Mouse (Mus musculus) midbrain, embryonic 15.5 days (tissue): Measurements from ENCODE around the gene Plcb4. TPM values are rescaled to one million over a fixed set of nuclear protein-coding genes. Genes with fewer than 3 reads are reported as not detected.

Source experiments
- ATAC-seq: fragments of 200-750 bp; cut with Nextera tagmentation; replicated peaks from 2 replicates; pipeline ENCODE4 v1.8.0; 2017; ENCODE audit warnings: moderate TSS enrichment
- H3K27ac ChIP-seq: fragments of 300-500 bp; sonication (generic); 2 replicates; pipeline ENCODE4 v1.5.1; 2015; ENCODE audit warnings: mild to moderate bottlenecking, inconsistent platforms
- H3K27me3 ChIP-seq: fragments of 300-500 bp; sonication (generic); replicated peaks from 2 replicates; pipeline ENCODE4 v1.6.1; 2015; ENCODE audit warnings: inconsistent platforms
- H3K36me3 ChIP-seq: fragments of 300-500 bp; sonication (generic); replicated peaks from 2 replicates; pipeline ENCODE4 v1.6.1; 2015; ENCODE audit warnings: inconsistent platforms
- H3K4me1 ChIP-seq: fragments of 300-500 bp; sonication (generic); 2 replicates; pipeline ENCODE4 v1.6.1; 2015; ENCODE audit warnings: inconsistent platforms
- H3K4me2 ChIP-seq: fragments of 300-500 bp; sonication (generic); 2 replicates; pipeline ENCODE4 v1.6.1; 2015; ENCODE audit warnings: inconsistent platforms, mild to moderate bottlenecking, moderate library complexity
- H3K4me3 ChIP-seq: fragments of 300-500 bp; sonication (generic); 2 replicates; pipeline ENCODE4 v1.5.1; 2015; ENCODE audit warnings: mild to moderate bottlenecking, inconsistent platforms
- H3K9ac ChIP-seq: fragments of 300-500 bp; sonication (generic); 2 replicates; pipeline ENCODE4 v1.6.1; 2015; ENCODE audit warnings: mild to moderate bottlenecking, inconsistent platforms
- H3K9me3 ChIP-seq: fragments of 300-500 bp; sonication (generic); 2 replicates; pipeline ENCODE4 v1.6.1; 2016; ENCODE audit warnings: inconsistent platforms
- WGBS: fragments of 180-500 bp; shearing (Covaris S2); methylation state at CpG from one replicate; pipeline ENCODE4 v1.1.7; 2015; ENCODE audit warnings: mixed read lengths; 5-methylcytosine and 5-hydroxymethylcytosine counted together
- polyA plus RNA-seq: library from polyadenylated mRNA; unstranded; fragments of >200 nt; fragmentation: Nextera tagmentation; extraction: Ambion mirVana; gene quantifications from 2 replicates; pipeline ENCODE4 v1.2.1, GENCODE M21; 2015

The Plcb4 gene
- polyA plus RNA-seq, 1 experiment from 2014 or later, result 47.8 TPM

DNA sequence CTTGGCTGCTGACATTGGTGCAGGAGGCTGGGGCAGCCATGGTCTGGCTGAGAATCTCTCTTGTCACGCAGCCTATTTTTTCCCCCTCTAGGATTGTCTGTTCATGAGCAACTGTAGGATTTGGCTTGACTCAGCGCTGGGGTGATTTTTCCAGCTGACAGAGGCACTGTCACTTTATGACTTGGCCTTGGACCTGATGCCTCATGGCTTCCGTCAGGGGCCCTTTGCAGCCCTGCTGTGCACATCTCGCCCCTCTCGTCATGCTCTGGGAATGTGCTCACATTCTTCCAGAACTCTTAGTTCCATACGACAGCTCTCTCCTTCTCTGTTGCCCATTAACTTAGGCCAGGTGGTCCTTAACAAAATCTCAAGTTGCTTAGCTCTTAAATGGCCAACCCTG lies 152.0 kb downstream of the Plcb4 start:
- no peak overlapping the region for H3K4me2 ChIP-seq
- H3K27ac ChIP-seq, result no peak overlapping the region
- H3K9ac ChIP-seq, result no peak overlapping the region
- H3K9me3 ChIP-seq, result no peaks in the 10 kb centered on the region
- H3K36me3 ChIP-seq, result peaks cover 6% of the 10 kb centered on the region; the same call in 1 of the 2 replicates
- no peak overlapping the region for H3K4me3 ChIP-seq
- H3K27me3 ChIP-seq, result no peaks in the 10 kb centered on the region
- no peaks in the 10 kb centered on the region for H3K4me1 ChIP-seq
- 85% methylated on average over 6 of the region's 6 CpGs for WGBS
- ATAC-seq, result no peak

DNA sequence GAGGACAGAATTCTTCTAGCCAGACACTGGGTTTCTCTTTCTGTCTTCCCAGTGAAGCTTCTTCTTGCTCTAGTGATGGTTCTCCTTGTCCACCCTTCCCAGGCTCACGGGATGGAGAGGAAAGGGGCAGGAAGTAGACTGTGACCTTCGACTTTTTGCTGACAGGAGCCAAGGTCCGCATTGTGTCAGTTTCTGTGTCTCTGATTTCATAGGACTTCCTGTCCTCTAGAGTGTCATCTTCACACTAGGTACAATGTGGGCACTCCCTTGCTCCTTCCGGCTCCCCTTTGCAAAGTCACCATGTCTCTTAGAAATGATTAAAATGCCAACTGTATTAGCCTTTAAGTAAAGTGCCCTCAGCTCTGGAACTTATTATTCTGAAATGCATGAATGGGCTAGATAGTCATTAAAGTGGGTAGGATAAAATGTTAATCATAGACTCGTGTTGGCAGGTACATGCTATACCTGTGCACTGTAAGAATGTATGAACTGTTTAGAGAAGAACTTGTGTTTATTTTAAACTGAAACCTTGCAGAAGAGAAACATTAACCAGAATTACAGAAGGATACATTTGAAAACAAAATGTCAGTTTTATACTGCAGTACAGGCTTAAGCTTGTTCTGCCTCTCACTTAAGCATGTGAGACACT lies 152.8 kb downstream of the Plcb4 start:
- H3K4me2 ChIP-seq, result no peak overlapping the region
- H3K4me3 ChIP-seq, result no peak overlapping the region
- no peaks in the 10 kb centered on the region for H3K4me1 ChIP-seq
- no peaks in the 10 kb centered on the region for H3K27me3 ChIP-seq
- H3K9ac ChIP-seq, result no peak overlapping the region
- no peak overlapping the region for H3K27ac ChIP-seq
- no peak for ATAC-seq
- 85% methylated on average over 5 of the region's 5 CpGs for WGBS
- H3K9me3 ChIP-seq, result no peaks in the 10 kb centered on the region
- peaks cover 6% of the 10 kb centered on the region; the same call in 1 of the 2 replicates for H3K36me3 ChIP-seq

DNA sequence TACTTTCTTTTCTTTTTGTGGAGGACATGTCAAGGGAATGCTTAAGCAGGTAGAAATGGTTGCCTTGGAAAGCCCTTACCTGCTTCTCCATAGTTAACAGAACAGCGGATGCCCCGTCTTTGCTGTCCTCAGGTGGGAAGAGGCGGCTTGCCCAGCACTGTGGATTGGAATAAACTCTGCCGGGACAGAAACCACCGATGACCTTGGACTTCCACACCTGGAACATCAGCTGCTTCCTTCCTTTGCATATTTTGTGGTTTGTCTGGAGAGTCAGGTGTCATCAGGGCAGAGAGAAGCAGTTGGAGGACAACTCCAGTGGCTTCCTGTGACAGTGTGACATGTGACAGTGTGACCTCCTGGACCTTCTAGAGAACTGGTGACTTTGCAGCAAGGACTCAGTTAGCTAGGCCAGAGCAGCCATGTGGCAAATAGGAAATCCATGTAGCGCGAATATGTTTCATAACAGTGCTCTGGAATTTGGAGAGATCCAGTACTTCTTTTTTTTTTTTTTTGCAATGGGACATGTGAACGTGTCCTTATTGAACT lies 154.0 kb downstream of the Plcb4 start:
- no peak for ATAC-seq
- WGBS, result 93% methylated on average over 8 of the region's 8 CpGs

DNA sequence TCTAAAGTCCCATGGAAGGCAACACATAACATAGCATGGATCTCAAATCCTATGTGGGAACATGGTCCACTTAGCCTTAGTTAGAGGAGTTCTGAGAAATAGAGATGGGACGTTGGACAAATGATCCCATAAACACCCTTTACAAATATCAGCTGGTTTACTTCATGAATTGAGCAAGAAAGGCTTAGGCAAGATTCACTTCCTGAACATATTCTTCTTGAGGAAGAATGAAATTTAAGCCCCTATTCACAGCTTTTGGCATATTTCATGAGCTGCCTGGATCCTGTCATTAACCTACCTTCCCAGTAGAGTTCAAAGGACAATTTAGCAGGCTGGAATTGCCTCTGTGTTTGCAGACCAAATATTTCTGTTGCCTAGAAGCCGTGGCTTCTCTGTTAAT lies 161.9 kb downstream of the Plcb4 start:
- no peaks in the 10 kb centered on the region for H3K4me1 ChIP-seq
- no peak for ATAC-seq
- H3K36me3 ChIP-seq, result no peaks in the 10 kb centered on the region
- 79% methylated on average over 2 of the region's 2 CpGs for WGBS
- no peak overlapping the region for H3K27ac ChIP-seq
- no peaks in the 10 kb centered on the region for H3K27me3 ChIP-seq
- no peak overlapping the region for H3K4me3 ChIP-seq
- no peaks in the 10 kb centered on the region for H3K9me3 ChIP-seq
- H3K9ac ChIP-seq, result no peak overlapping the region
- no peak overlapping the region for H3K4me2 ChIP-seq

More for the DNA sequence above, 154.0 kb downstream of the Plcb4 start:
- no peak overlapping the region for H3K27ac ChIP-seq
- no peaks in the 10 kb centered on the region for H3K9me3 ChIP-seq
- no peak overlapping the region for H3K9ac ChIP-seq
- no peaks in the 10 kb centered on the region for H3K4me1 ChIP-seq
- no peaks in the 10 kb centered on the region for H3K27me3 ChIP-seq
- H3K4me2 ChIP-seq, result no peak overlapping the region
- H3K4me3 ChIP-seq, result no peak overlapping the region
- H3K36me3 ChIP-seq, result peaks cover 6% of the 10 kb centered on the region; the same call in 1 of the 2 replicates

DNA sequence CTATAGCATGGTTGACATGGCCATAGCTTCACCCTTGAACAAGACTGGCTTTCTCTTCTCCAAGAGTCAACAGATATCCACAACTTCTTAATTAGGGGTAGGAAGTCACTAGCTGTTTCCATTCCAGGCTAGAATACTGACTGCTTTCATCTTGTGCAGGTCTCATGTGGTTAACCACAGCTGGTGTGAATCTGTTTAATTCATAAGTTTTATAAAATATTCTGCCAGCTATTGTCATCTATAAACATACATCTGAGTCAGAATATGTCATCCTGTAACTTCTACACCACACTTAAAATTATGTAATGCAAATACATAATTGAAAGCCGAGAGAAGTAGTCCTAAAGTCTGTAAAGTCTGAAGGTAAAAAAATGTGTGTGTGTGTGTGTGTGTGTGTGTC lies 164.9 kb downstream of the Plcb4 start:
- H3K4me3 ChIP-seq, result no peak overlapping the region
- H3K27ac ChIP-seq, result no peak overlapping the region
- no peak overlapping the region for H3K9ac ChIP-seq
- H3K36me3 ChIP-seq, result no peaks in the 10 kb centered on the region
- H3K9me3 ChIP-seq, result no peaks in the 10 kb centered on the region
- no peak for ATAC-seq
- 89% methylated on average over 1 of the region's 1 CpGs for WGBS
- no peaks in the 10 kb centered on the region for H3K27me3 ChIP-seq
- H3K4me1 ChIP-seq, result no peaks in the 10 kb centered on the region
- no peak overlapping the region for H3K4me2 ChIP-seq

DNA sequence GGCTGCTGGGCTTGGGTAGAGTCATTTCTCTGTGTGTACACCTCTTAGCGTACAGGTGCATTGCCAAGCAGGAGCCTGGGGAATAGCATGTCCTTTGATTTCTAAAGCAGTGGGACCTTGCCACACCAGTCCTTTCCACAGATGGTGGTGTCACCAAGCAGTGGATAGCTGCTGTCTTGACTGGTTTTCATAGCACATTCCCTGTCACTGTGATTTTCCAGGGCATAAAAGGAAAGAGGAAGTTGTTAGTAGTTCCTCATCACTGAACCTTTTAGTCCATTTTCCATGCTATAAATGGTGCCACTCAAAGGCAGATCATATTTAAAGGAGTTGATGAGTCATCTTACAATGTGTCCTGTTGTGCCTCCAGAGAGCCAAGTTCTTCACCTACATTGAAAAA lies 165.9 kb downstream of the Plcb4 start:
- Histone ChIP-seq H3K27ac (no peak overlapping the region), H3K36me3 (no peaks in the 10 kb centered on the region), H3K4me1 (no peaks in the 10 kb centered on the region), H3K4me3 (no peak overlapping the region), H3K9me3 (no peaks in the 10 kb centered on the region), H3K27me3 (no peaks in the 10 kb centered on the region), H3K9ac (no peak overlapping the region), H3K4me2 (no peak overlapping the region)
- WGBS, result 94% methylated on average over 1 of the region's 1 CpGs
- no peak for ATAC-seq

DNA sequence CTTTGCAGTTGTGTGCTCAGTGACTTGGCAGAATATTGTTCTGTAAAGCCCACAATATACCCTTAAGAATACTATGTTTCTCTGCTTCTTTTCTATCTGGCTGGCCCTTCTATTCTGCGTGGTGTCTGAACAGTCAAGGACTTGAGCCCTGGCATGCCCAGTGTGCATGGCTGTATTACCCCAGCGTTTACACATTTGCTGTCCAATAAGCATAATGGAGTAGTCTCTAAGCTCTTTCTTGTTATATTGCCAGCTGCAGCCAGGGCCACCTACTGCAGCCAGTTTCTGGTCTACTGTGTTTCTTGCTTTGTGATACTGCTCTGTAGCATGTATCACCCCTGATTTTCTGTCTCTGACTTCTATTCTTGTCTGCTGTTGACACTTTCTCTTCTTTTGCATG lies 166.8 kb downstream of the Plcb4 start:
- H3K36me3 ChIP-seq, result no peaks in the 10 kb centered on the region
- ATAC-seq, result 0 out of 2 replicates have a peak, but pooled peaks have one; percentile 33
- no peaks in the 10 kb centered on the region for H3K4me1 ChIP-seq
- H3K9me3 ChIP-seq, result no peaks in the 10 kb centered on the region
- H3K9ac ChIP-seq, result no peak overlapping the region
- no peak overlapping the region for H3K4me2 ChIP-seq
- H3K4me3 ChIP-seq, result no peak overlapping the region
- H3K27ac ChIP-seq, result 0 out of 2 replicates have a peak overlapping the region, but pooled peaks have one; percentile 23
- H3K27me3 ChIP-seq, result no peaks in the 10 kb centered on the region
- whole genome bisulfite sequencing, result 80% methylated on average over 2 of the region's 2 CpGs

DNA sequence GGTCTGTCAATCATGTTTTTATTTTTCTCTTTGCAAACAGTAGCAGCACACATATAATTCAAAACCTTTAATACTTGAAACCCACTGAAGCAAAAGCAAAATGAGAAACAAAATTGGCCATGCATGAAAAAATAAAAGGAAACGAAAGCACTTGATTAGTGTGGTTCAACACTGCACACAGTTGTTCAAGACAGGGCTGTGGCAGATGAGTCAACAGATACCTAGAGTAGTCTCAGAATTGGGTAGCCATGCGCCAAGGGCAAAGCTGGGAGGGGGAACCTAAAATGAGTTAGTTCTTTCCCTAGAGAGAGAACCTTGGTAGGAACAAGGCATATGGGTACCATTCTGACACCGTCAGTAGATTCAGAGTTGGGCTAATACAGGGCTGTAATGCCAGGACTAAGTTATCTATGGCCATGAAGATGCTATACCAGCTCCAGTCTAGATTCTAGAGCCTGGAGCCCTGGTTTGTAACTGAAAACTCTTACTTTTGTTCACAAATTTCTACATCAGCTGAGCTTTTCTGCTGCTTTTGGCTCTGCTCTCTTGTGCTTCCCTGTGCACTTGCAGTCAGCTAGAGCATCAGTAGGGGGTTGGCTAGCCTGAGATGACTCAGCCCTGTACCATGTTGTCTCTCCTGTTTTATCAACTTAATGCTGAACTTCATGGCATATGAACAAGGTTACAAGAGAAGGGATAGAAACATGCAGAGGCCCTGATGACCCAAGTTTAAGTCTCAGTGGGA lies 168.0 kb downstream of the Plcb4 start:
- Histone ChIP-seq H3K27ac (no peak overlapping the region), H3K9ac (no peak overlapping the region), H3K9me3 (no peaks in the 10 kb centered on the region), H3K36me3 (no peaks in the 10 kb centered on the region), H3K4me1 (no peaks in the 10 kb centered on the region), H3K4me2 (no peak overlapping the region), H3K27me3 (no peaks in the 10 kb centered on the region), H3K4me3 (no peak overlapping the region)
- 90% methylated on average over 3 of the region's 3 CpGs for WGBS
- no peak for ATAC-seq

DNA sequence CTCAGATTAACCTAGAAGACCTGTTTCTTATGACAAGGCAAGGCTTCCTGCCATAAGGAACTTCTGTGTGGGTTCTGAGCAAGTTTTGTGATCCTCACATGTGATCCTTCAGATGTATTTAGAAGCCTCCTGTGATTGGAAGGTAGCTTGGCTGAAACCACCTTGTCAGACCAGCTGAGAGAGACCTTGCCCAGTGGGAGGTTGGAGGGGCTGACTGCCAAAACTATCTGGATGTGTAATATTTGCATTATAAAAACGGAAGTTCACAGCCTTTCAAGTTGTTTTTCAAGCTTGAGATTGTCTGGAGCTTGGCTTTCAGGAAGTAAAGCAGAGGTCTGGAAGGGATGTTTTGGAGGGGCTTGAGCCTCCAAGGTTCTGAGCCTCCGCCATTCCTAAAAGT lies 169.6 kb downstream of the Plcb4 start:
- Histone ChIP-seq H3K4me1 (no peaks in the 10 kb centered on the region), H3K9me3 (no peaks in the 10 kb centered on the region), H3K9ac (no peak overlapping the region), H3K4me3 (no peak overlapping the region), H3K27ac (no peak overlapping the region), H3K27me3 (no peaks in the 10 kb centered on the region), H3K36me3 (no peaks in the 10 kb centered on the region), H3K4me2 (no peak overlapping the region)
- no peak for ATAC-seq
- WGBS, result 68% methylated on average over 2 of the region's 2 CpGs

DNA sequence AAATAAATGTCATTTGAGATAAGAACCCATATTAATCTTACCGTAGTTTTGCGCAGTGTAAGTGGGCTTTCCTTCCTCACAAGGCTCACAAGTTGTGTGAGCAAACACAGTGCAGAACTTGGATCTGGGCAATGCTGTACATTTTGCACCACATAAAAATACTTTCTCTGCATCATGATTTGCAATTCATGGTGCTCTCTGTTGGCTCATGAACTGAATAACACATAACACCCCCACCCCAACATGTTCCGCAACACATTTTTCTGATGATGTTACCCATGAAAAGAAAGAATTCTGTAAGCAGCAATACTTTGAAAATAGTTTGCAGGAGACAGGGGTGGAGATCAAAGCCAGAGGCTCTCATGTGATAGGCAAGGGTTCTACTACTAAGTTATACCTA lies 174.9 kb downstream of the Plcb4 start:
- H3K4me1 ChIP-seq, result no peaks in the 10 kb centered on the region; the same call in 1 of the 2 replicates
- no peak overlapping the region for H3K9ac ChIP-seq
- ATAC-seq, result no peak
- no peak overlapping the region for H3K4me2 ChIP-seq
- no peak overlapping the region for H3K27ac ChIP-seq
- H3K4me3 ChIP-seq, result no peak overlapping the region
- no peaks in the 10 kb centered on the region for H3K27me3 ChIP-seq
- 94% methylated on average over 3 of the region's 3 CpGs for WGBS
- no peaks in the 10 kb centered on the region for H3K36me3 ChIP-seq
- H3K9me3 ChIP-seq, result no peaks in the 10 kb centered on the region

DNA sequence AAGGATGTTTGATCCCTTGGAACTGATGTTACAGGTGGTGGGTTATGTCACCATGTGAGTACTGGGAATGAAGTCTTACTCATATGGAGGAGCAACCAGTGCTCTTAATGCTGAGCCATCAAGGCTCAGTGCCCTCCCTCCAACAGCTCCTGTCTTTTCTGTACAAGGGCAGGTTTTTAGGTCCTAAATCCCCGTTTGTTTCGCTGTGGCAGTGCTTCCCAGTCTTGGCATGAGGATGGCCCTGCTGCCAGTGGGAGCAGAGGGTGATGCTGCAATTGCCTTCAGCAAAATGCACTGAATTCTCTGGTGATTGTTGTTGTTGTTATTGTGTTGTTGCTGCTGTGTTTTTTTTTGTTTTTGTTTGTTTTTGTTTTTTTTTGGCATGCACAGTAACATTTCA lies 175.6 kb downstream of the Plcb4 start:
- WGBS, result 91% methylated on average over 2 of the region's 2 CpGs
- Histone ChIP-seq H3K36me3 (no peaks in the 10 kb centered on the region), H3K4me2 (no peak overlapping the region), H3K4me3 (no peak overlapping the region), H3K9me3 (no peaks in the 10 kb centered on the region), H3K27me3 (no peaks in the 10 kb centered on the region), H3K4me1 (no peaks in the 10 kb centered on the region; the same call in 1 of the 2 replicates), H3K9ac (no peak overlapping the region), H3K27ac (no peak overlapping the region)
- ATAC-seq, result no peak

DNA sequence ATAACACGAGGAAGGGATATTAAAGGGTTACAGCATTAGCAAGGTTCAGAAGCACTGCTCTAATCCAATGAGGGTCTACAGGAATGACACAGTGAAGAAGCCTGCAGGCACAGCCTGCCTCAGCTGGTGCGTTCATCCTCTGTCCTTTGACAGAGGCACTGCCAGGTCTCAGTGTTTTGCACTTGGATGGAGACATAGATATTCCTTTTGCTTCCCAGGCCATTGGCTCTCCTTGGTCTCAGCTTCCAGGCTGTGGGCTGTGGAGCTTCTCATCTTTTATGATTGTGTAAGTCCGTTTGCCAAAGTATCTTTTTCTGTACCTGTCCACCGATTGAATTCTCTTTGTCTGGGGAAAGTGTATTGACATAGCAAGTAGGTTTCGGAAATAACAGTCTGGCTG lies 177.1 kb downstream of the Plcb4 start:
- Histone ChIP-seq H3K27me3 (no peaks in the 10 kb centered on the region), H3K9me3 (no peaks in the 10 kb centered on the region), H3K27ac (no peak overlapping the region), H3K9ac (no peak overlapping the region), H3K4me2 (no peak overlapping the region), H3K4me1 (no peaks in the 10 kb centered on the region; the same call in 1 of the 2 replicates), H3K4me3 (no peak overlapping the region), H3K36me3 (no peaks in the 10 kb centered on the region)
- ATAC-seq, result no peak
- 86% methylated on average over 5 of the region's 5 CpGs for WGBS
